Mouse (Mus musculus): Measurements from ENCODE around the gene Tpx2. TPM values are rescaled to one million over a fixed set of nuclear protein-coding genes. Genes with fewer than 3 reads are reported as not detected.

The Tpx2 gene
- total RNA-seq, 2 experiments from 2014 or later, result 1.2 to 2.3 TPM

DNA sequence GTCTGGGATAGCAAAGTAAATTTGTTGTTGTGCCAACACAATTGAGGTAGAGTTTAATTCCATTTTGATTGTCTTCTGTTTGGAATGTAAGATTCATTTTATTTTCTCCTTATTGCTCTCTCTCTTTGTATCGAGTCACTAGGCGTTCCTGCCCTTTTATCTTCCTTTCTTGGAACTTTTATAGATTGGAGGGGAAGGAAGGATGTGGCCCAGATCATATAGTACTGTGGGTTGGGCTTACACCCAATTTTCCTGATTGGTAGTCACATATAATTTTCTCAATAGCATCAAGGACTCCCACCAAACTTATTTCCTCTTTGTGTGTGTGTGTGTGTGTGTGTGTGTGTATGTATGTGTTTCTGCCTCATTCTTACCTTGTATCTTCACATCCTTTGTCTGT lies 702 bp downstream of the Tpx2 start:
- no peak for DNase-seq (ENCODE audit: low spot score in 2 of 2)

DNA sequence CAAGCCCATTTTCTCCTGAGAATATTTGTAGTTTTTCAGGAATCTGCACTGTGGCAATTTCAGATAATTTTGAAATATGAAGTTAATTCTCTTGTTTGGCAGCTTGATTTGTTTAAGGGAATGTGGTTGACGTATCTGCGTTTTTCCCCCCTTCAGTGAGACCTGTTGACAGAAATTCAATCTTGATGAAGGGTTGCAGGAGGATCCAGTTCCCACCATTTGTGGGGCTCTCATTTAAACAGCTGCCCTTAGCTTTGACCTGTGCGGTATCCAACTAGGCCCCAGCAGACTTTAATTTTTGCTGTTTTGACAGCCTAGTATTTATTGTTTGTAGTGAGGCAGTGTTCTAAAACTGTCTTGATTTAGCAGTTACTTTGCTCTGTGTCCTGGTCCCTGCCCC lies 11.7 kb downstream of the Tpx2 start:
- no peak for DNase-seq (ENCODE audit: low spot score in 2 of 2)

DNA sequence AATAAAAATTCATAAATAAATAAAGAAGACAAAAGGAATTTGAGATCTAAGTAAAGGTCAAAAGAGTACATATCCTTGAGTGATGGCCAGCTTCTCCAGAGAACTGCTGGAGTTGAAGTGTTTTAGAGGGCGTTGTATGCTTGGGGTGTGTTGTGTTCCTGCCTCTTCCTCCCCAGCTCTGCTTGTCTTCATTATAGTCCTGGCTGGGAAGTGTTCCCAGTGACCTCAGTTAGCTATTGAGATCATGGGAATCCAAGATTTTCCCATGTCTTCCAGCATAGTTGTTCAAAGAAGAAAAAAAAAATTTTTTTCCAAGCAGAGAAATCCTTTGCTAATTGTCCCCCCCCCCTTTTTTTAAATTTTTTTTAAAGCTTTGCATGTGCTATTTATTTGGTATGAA lies 14.1 kb downstream of the Tpx2 start:
- no peak for DNase-seq (ENCODE audit: low spot score in 2 of 2)

DNA sequence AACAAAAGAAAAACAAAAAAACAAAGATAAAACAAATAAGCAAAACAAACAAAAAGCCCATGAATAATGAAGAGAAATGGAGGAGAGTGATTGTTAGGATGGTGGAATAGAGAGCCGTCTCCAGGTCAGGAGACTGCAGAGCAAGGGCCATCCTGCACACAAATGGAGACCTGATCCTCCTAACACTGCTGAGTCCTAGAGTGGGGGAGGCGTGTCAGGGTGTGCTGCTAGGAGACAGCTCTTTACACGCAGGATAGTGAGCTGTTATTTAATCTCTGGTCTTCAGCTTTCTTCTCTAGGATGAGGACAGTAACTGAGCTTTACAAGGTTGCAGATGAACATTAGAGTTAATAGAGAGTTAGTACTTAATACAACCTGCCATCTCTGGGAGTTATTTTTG lies 14.9 kb downstream of the Tpx2 start:
- DNase-seq (ENCODE audit: low spot score in 2 of 2), result no peak

DNA sequence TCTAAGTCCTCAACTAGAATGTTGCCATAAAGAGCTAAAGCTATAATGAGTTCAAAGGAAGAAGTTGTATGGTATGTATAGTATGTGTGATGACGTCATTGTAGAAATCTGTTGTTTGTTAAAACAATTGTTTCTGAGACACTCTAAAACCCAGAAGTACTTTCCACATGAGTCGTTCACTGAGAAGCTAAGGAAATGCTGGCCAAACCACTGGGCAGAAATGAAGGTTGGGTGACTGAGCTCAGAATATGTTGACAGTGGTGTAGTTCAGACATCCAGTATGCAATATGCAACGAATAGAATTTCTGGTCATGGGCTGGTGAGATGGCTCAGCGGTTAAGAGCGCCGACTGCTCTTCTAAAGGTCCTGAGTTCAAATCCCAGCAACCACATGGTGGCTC lies 15.6 kb downstream of the Tpx2 start:
- DNase-seq (ENCODE audit: low spot score in 2 of 2), result no peak

DNA sequence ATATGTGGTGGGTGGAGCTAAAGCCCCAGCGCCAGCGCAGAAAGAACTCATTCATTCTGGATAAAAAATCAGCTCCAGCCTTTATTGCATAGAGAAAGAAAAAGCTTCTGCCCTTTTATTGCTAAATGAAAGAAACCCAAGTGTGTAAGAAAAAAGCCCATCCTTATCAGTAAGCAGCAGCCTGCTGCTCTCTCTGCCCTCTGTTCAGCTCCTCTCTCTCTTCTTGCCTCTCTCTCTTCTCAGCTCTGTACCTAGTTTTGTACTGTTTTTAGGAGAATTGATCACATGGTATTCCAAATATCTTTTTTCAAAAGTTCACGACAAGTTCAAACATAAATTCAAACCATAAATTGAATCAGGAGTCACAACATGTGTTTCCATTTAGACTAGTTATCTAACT lies 30.5 kb downstream of the Tpx2 start:
- no peak for DNase-seq (ENCODE audit: low spot score in 2 of 2)

DNA sequence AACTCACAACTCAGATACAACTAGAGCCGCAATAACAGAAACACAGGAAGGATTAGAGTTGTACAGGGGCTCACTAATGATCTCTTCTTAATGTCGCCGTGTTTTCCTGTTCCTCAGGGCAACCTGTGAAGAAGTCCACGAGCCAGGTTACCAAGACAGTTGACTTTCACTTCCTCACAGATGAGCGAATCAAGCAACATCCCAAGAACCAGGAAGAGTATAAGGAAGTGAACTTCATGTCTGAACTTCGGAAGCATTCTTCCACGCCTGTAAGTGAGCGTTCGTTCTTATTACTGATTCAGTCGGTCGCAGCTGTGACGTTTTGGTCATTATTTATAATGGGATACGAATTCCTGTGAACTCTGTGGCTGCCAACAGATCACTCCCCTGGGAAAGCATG lies 33.1 kb downstream of the Tpx2 start:
- DNase-seq (ENCODE audit: low spot score in 2 of 2), result no peak

DNA sequence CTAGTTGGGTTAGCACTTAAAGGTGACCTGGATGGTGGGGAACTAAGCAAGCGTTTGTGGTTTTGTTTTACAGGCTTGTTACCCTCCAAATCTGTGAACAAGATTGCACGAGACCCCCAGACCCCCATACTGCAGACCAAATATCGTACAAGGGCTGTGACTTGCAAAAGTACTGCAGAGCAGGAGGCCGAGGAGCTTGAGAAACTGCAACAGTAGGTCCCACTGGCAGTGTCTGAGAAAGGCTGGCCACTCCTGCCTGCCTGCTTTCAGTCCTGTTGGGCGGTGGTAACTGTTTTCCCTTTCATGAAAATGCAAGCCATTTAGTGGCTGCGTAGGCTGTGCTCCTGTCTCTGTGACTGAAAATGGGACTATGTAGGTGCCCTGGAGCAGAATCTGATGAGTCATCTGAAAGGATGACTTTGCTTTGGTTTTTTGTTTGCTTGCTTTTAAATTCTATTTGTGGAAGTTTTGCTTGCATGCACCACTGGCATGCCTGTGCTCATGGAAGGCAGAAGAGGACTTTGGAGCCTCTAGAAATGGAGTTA lies 36.4 kb downstream of the Tpx2 start:
- no peak for DNase-seq (ENCODE audit: low spot score in 2 of 2)

DNA sequence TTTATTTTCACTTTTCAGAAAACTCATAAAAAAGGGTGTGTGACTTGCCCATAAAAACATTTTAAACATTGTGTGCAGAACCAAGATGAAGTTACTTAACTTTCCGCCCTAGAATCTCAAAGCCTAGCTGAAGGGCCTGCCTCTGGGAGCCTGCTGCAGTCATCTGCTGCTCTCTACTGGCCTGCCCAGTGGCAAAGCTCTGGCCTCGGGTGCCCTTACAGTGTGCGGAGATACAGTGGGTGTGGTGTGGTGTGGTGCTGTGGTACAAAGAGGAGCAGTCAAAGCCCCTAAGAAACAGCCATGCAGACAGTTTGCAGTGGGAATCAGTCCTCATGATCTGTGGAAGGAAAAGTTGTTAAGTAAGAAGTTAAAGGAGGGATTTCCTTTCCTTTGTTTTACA lies 39.5 kb downstream of the Tpx2 start:
- no peak for DNase-seq (ENCODE audit: low spot score in 2 of 2)

DNA sequence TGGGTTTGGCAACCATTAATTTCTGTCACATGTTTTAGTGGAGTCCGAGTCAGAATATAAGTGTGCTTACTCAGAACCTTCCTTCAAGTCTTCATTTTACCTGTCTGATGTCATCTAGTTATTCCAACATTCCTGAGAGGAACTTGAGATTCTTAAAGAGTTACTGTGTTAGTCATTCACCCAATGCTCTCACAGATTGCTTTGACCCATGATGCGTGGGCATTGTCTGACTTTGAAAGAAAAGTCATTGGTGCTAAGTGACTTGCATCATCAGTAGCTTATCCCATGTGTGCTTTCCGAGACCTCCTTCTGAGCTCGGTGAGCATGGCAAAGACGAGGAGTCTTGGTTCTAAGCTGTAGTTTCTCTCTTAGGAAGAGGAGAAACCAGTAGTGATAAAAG lies 41.0 kb downstream of the Tpx2 start:
- DNase-seq (ENCODE audit: low spot score in 2 of 2), result no peak

DNA sequence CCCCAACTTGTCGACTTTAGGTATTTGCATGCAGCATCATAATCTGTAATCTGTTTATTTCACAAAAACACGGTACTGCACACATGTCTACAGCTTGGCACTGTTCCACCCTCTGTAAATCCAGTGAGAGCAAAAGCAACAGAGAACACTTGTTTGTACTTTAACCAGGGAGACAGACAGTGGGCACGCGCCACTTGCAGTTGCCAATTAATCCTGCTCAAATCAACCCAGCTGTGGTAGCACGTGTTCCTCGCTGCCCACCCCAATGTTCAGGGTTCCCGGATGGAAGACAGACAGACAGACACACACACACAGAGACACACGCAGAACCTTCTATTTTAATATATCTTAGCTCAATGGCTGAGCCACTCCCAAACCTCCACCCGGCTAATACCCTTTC lies 48.1 kb downstream of the Tpx2 start:
- no peak for DNase-seq (ENCODE audit: low spot score in 2 of 2)

DNA sequence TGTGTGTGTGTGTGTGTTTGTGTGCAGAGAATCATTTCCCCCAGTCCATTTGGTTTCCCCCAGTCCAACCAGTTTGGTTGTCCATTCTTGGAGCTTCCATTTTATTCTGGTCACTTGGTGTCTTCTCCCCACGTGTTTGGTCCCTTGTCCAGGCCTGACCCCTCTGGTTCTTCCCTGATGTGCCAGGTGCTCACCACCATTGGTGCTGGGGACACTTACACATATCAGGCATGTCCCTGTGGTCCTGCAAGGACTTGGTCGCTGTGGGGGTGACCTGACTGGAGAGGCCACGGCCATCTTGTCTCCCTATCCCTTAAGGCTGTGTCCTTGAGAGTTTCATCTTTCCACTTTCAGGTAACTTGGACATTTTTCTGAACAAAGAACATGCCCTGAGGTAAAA lies 49.2 kb downstream of the Tpx2 start:
- no peak for DNase-seq (ENCODE audit: low spot score in 2 of 2)

DNA sequence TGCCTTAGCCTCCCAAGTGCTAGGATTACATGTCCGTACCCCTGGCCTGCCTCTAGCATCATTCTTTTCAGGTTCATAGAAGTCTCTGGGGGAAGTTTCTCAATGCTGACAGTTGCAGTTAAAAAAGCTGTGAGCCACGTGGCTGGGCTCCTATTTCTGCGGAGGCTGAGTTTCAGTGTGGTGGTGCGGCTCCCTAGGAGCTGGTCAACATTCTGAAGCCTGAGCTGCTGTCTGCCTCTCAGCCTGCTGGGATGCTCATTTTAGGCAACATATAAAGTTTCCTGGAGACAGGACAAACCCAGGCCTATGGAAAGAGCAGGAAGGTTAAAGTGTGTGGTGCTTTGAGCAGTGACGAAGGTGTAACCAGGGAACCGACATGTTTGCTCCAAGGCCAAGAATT lies 51.2 kb downstream of the Tpx2 start:
- no peak for DNase-seq (ENCODE audit: low spot score in 2 of 2)

DNA sequence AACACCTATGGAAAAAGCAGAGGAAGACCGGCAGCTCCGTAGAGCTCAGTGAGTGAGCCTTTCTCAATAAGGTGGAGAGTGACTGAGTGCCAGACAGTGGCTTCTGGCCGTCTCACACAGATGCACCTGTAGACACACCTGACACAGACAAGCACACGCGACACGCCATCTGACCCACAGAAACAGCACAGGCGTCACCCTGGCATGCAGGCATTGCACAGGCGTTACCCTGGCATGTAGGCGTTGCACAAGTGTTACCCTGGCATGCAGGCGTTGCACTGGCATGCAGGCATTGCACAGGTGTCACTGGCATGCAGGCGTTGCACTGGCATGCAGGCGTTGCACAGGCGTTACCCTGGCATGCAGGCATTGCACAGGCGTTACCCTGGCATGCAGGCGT lies 53.5 kb downstream of the Tpx2 start:
- DNase-seq (ENCODE audit: low spot score in 2 of 2), result no peak

DNA sequence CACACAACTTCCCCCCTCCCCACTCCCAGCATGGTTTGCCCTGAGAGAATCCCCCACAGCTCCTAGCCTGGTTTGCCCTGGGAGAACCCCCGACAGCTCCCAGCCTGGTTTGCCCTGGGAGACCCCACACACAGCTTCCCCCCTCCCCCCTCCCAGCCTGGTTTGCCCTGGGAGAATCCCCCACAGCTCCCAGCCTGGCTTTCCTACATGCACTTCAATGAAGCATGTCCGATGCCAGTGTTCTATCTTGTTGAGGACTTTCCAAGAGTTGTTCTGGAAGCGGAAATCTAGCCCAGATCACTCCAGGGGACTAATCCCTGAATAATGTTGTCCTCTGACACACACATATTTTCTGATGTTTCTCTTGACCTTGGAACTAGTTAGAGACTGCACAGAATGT lies 54.9 kb downstream of the Tpx2 start:
- no peak for DNase-seq (ENCODE audit: low spot score in 2 of 2)

DNA sequence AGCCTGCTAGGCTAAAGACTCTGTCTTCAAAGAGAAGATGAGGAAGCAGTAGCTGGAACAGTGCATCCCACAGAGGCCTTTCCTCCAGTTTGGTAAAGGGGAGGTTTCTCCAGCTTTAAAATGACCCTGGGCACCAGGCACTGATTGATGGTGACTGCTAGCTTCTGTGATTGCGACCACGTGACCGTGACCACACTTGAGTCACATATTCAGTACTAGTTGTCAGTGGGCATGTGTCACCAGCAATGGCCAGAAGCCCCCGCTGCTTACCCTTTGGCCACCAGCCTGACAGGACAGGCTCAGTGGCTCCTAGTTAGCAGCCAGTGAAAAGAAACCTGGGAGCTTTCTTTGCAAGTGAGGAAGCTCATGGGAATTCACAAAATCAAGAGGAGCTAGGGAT lies 55.8 kb downstream of the Tpx2 start:
- DNase-seq (ENCODE audit: low spot score in 2 of 2), result peak; percentile 50 to 52

DNA sequence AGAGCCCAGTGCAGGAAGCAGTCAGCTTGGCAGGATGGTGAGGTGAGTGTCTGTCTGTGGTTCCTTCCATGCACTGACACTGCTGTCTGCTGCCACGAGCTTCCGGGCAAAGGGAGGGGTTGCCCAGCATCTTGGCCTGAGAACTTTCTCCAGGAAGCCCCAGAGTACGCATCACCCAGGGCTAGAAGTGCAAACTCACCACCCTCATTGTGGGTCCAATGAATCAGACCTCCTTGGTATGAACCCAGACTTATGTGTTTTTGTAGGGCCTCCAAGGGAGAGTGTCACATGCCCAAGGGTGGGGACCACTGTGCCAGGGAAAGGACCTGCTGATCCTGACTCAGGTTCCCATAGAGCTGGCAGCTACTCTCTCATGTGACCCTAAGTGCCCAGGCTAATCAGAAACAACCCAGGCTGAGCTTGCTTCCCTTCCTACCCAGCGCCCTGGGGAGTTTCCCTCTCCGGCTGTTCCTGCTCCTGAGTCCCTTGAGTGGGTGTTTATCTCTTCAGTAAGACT lies 56.4 kb downstream of the Tpx2 start:
- no peak for DNase-seq (ENCODE audit: low spot score in 2 of 2)

DNA sequence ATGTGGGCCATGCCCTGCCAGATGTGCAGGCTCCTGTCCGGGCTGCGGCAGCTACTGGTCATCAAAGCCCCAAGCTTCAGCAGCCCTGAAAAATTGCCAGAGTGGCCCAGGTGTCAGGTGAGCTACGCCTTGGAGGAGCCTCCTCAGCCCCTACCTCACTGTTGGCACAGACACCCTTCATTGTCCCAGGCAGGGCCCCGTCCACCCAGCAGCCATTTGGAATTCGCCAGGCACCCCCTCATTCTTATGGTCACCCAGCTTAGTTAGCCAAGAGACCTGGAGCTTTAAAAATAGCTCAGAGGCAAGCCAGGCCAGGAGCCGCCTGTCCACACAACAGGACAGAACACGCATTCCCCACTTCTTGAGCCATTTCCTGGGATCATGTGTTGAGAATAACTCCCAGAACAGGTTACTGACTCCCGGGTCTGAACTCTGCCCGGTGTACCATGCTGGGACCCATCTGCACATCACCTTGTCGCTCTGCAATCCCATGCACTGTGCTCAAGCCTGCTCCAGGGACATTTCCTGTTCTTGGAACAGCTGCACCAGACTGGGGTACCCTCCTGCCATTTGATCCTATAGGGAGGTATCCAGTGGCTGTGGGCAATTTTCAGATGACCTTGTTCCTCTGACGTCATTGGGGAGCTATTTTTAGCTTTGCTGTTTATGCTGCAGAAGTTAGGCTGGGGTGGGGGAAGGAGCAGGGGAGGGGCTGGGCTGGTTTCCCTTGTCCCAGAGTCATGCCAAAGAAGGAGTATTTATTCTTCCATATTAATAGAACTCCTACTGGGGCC lies 57.5 kb downstream of the Tpx2 start:
- DNase-seq (ENCODE audit: low spot score in 2 of 2), result no peak

DNA sequence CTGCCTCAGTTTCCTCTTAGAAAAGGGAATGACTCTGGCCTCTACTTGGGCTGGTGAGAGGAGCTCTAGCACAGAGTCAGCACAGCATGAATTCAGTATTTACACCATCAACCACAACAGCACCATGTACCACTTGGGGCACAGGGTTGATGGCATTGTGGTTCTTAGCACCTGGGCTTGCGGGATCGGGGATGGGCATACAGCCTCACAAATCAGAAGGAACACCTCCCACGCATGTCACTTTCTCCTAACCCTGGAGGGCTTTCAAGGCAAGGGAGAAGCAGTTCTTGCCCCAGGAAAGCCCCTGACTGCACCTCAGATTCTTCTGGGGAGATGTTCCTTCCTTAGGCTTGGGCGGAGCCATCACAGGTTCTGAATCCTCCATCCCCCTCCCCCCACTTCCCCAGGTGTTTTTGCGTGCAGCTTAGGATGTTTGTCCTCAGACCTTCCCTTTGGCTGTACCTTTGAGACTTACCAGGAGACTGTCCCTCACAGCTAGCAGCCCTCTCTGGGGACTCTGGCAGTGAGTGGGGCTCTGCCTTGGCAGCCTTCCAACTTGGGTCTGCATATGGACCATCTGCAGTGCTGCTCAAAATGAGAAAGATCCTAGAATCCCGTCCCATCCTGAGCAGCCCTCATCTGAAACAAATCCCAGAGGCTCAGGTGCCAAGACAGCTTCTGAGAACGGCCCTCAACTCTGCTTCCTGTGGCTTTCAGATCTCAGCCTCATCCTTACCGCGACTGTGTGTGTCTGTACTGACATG lies 58.7 kb downstream of the Tpx2 start:
- DNase-seq (ENCODE audit: low spot score in 2 of 2), result no peak

DNA sequence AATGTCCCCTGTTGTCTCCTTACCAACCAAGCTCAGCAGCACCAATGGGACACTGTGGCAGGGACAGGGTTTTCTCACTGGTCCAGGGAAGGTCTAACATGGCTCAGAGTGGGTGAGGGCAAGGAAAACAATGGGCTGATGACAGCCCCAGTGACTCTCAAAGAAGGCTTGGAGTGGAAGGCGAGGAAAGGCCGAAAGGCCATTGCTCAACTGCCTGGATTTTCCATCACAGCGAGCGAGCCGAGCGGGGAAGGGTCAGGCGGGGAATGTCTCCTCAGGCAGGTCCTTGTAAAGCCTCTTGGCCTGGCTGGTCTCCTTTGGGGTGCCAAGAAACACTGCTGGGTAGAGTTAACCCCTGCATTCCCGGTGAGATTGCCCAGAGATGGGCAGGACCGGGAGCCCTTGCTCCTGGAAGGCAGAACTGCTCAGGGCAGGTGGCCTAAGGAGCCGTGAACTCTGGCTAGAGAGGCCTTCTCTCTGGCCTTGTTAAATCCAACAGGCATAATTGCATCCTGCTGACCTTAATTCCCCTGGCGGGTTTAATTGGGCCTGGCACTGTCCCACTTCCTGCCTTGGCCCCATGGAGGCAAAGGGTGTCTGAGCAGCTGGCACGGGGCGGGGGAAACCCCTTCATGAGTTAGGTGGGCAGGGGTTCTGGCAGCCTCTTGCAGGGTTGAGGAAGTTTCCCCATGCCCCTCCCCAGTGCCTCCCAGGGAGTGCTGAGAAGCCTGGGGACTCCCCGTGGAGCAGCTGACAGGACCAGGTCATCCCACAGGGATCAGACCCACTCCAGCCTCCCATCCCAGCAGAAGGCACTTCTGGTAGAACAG lies 59.6 kb downstream of the Tpx2 start:
- DNase-seq (ENCODE audit: low spot score in 2 of 2), result no peak

DNA sequence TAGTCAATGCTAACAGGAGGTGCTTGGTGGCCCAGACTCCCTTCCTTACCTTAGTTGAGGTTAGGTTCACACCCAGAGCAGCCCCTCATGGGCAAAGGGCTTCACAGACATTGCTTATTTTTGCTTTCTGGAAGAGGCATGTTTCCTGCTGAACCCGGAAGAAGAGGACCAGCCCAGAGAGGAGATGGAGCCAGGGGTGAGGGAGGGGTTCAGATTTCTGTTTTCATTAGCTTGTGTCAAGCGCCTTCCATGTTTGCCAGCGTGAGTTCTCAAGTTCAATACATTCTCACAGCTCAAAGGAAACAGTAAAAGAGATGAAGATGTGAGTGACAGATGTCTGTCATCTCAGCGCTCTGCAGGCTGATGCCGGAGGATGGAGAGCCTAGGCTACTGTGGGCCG lies 62.1 kb downstream of the Tpx2 start:
- DNase-seq (ENCODE audit: low spot score in 2 of 2), result no peak

Data from adrenal gland, adult 18-20 months (tissue).